Mouse (Mus musculus): ENCODE data around the gene Ccdc146. TPM values are rescaled to one million over a fixed set of nuclear protein-coding genes. Genes with fewer than 3 reads are reported as not detected.
"Not testable (repeated sequence)": the region's sequence is repeated elsewhere in the genome, so short reads cannot be mapped to it uniquely, and the experiment has no call there.

Gene Ccdc146
- polyA plus RNA-seq, 1 experiment from 2014 or later = 0.70 TPM

GRCm38 (mm10) chr5:21366338-21367053 is 58.0 kb downstream of the Ccdc146 start:
- no peak for ATAC-seq
- no peaks in the 10 kb centered on the region for H3K4me1 ChIP-seq (ENCODE audit: control insufficient read depth, insufficient read depth, low read length)
- H3K9me3 ChIP-seq (replicated peaks; ENCODE audit: control insufficient read depth, low read length) = no peaks in the 10 kb centered on the region
- WGBS = 58% methylated on average over 4 of the region's 4 CpGs
- no peak overlapping the region for H3K4me2 ChIP-seq (ENCODE audit: low read length)
- DNase-seq (ENCODE audit: low spot score) = no peak
- no peak overlapping the region for H3K9ac ChIP-seq (ENCODE audit: low read length)
- no peaks in the 10 kb centered on the region for H3K36me3 ChIP-seq (ENCODE audit: control insufficient read depth, insufficient read depth, low read length)
- no peaks in the 10 kb centered on the region for H3K27me3 ChIP-seq (replicated peaks; ENCODE audit: control insufficient read depth, insufficient read depth, low read length)
- no peak overlapping the region for H3K27ac ChIP-seq (ENCODE audit: low read depth, low read length)
- H3K4me3 ChIP-seq (ENCODE audit: low read depth, low read length) = no peak overlapping the region

DNA sequence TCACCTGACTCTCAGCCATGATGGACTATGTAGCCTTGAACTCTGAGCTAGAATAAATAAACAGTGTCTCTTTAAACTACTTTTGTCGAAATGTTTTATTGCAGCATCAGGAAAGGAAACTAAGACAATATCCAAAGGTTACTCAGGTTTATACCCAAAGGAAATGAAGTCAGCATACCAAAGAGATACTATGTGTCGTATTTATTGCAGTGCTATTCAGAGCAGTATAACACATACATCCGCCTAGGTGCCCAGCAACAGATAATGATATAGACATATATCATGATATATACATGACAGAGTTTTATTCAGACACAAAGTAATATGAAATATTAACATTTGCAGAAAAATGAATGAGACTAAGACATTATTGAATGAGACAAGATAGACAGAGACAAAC is 61.1 kb downstream of the Ccdc146 start:
- H3K4me2 ChIP-seq (ENCODE audit: low read length) = no peak overlapping the region
- DNase-seq (ENCODE audit: low spot score) = no peak
- WGBS = 88% methylated on average over 3 of the region's 3 CpGs
- H3K9me3 ChIP-seq (replicated peaks; ENCODE audit: control insufficient read depth, low read length) = no peaks in the 10 kb centered on the region
- H3K9ac ChIP-seq (ENCODE audit: low read length) = no peak overlapping the region
- no peak for ATAC-seq
- no peaks in the 10 kb centered on the region for H3K27me3 ChIP-seq (replicated peaks; ENCODE audit: control insufficient read depth, insufficient read depth, low read length)
- no peak overlapping the region for H3K4me3 ChIP-seq (ENCODE audit: low read depth, low read length)
- H3K4me1 ChIP-seq (ENCODE audit: control insufficient read depth, insufficient read depth, low read length) = no peaks in the 10 kb centered on the region
- no peaks in the 10 kb centered on the region for H3K36me3 ChIP-seq (ENCODE audit: control insufficient read depth, insufficient read depth, low read length)
- no peak overlapping the region for H3K27ac ChIP-seq (ENCODE audit: low read depth, low read length)

GRCm38 (mm10) chr5:21358648-21359047 is 65.8 kb downstream of the Ccdc146 start:
- H3K9ac ChIP-seq (ENCODE audit: low read length) = no peak overlapping the region
- no peaks in the 10 kb centered on the region for H3K36me3 ChIP-seq (ENCODE audit: control insufficient read depth, insufficient read depth, low read length)
- no peak overlapping the region for H3K27ac ChIP-seq (ENCODE audit: low read depth, low read length)
- H3K4me3 ChIP-seq (ENCODE audit: low read depth, low read length) = no peak overlapping the region
- WGBS = 73% methylated on average over 3 of the region's 3 CpGs
- H3K4me2 ChIP-seq (ENCODE audit: low read length) = no peak overlapping the region
- ATAC-seq = no peak
- H3K9me3 ChIP-seq (replicated peaks; ENCODE audit: control insufficient read depth, low read length) = no peaks in the 10 kb centered on the region
- H3K27me3 ChIP-seq (replicated peaks; ENCODE audit: control insufficient read depth, insufficient read depth, low read length) = no peaks in the 10 kb centered on the region
- H3K4me1 ChIP-seq (ENCODE audit: control insufficient read depth, insufficient read depth, low read length) = 0 out of 2 replicates have a peak, but pooled peaks cover 4% of the 10 kb centered on the region
- no peak for DNase-seq (ENCODE audit: low spot score)

GRCm38 (mm10) chr5:21351678-21352077 is 72.8 kb downstream of the Ccdc146 start:
- DNase-seq (ENCODE audit: low spot score) = no peak
- Histone ChIP-seq H3K4me3 (ENCODE audit: low read depth, low read length) (no peak overlapping the region), H3K4me2 (ENCODE audit: low read length) (no peak overlapping the region), H3K36me3 (ENCODE audit: control insufficient read depth, insufficient read depth, low read length) (no peaks in the 10 kb centered on the region), H3K9me3 (replicated peaks; ENCODE audit: control insufficient read depth, low read length) (no peaks in the 10 kb centered on the region), H3K9ac (ENCODE audit: low read length) (no peak overlapping the region), H3K4me1 (ENCODE audit: control insufficient read depth, insufficient read depth, low read length) (0 out of 2 replicates have a peak, but pooled peaks cover 4% of the 10 kb centered on the region), H3K27me3 (replicated peaks; ENCODE audit: control insufficient read depth, insufficient read depth, low read length) (no peaks in the 10 kb centered on the region), H3K27ac (ENCODE audit: low read depth, low read length) (no peak overlapping the region)
- no peak for ATAC-seq

GRCm38 (mm10) chr5:21348366-21348765 is 76.1 kb downstream of the Ccdc146 start:
- no peaks in the 10 kb centered on the region for H3K27me3 ChIP-seq (replicated peaks; ENCODE audit: control insufficient read depth, insufficient read depth, low read length)
- H3K4me1 ChIP-seq (ENCODE audit: control insufficient read depth, insufficient read depth, low read length) = no peaks in the 10 kb centered on the region
- H3K9me3 ChIP-seq (replicated peaks; ENCODE audit: control insufficient read depth, low read length) = no peaks in the 10 kb centered on the region
- H3K36me3 ChIP-seq (ENCODE audit: control insufficient read depth, insufficient read depth, low read length) = no peaks in the 10 kb centered on the region
- DNase-seq (ENCODE audit: low spot score) = no peak
- no peak overlapping the region for H3K4me2 ChIP-seq (ENCODE audit: low read length)
- H3K4me3 ChIP-seq (ENCODE audit: low read depth, low read length) = no peak overlapping the region
- 89% methylated on average over 7 of the region's 7 CpGs for WGBS
- ATAC-seq = no peak
- H3K27ac ChIP-seq (ENCODE audit: low read depth, low read length) = no peak overlapping the region
- H3K9ac ChIP-seq (ENCODE audit: low read length) = no peak overlapping the region

DNA sequence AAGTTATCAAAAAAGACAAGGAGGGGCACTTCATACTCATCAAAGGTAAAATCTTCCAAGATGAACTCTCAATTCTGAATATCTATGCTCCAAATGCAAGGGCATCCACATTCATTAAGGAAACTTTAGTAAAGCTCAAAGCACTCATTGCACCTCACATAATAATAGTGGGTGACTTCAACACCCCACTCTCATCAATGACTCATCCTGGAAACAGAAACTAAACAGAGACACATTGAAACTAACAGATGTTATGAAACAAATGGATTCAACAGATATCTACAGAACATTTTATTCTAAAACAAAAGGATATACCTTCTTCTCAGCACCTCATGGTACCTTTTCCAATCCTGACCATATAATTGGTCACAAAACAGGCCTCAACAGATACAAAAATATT is 82.2 kb downstream of the Ccdc146 start:
- H3K9me3 ChIP-seq (replicated peaks; ENCODE audit: control insufficient read depth, low read length); H3K27me3 ChIP-seq (replicated peaks; ENCODE audit: control insufficient read depth, insufficient read depth, low read length); DNase-seq (ENCODE audit: low spot score); H3K4me2 ChIP-seq (ENCODE audit: low read length); H3K4me1 ChIP-seq (ENCODE audit: control insufficient read depth, insufficient read depth, low read length); H3K9ac ChIP-seq (ENCODE audit: low read length); ATAC-seq; H3K27ac ChIP-seq (ENCODE audit: low read depth, low read length); H3K4me3 ChIP-seq (ENCODE audit: low read depth, low read length); H3K36me3 ChIP-seq (ENCODE audit: control insufficient read depth, insufficient read depth, low read length): not testable (repeated sequence)

DNA sequence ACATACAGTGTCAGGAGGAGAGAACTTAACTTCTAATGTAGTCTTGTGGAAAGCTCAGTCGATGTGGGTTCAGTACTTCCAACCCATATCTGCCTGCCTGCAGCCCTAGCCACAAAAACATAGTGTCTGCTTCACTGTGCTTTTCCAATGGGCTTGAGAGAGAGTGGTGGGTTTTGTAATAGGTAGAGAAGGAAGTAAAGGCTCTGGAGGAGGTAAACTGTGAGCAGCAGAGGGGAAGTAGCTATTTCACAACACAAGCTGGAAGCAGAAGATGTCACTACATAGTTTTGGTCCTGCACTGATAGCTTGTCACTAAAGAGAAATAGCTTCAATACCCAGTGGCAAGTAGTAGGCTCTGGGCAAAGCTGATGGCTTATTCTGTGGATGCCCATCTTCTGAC is 92.4 kb downstream of the Ccdc146 start:
- ATAC-seq = no peak
- Histone ChIP-seq H3K27me3 (replicated peaks; ENCODE audit: control insufficient read depth, insufficient read depth, low read length) (no peaks in the 10 kb centered on the region), H3K9me3 (replicated peaks; ENCODE audit: control insufficient read depth, low read length) (no peaks in the 10 kb centered on the region), H3K27ac (ENCODE audit: low read depth, low read length) (no peak overlapping the region), H3K9ac (ENCODE audit: low read length) (no peak overlapping the region), H3K4me2 (ENCODE audit: low read length) (no peak overlapping the region), H3K4me1 (ENCODE audit: control insufficient read depth, insufficient read depth, low read length) (no peaks in the 10 kb centered on the region), H3K36me3 (ENCODE audit: control insufficient read depth, insufficient read depth, low read length) (no peaks in the 10 kb centered on the region), H3K4me3 (ENCODE audit: low read depth, low read length) (no peak overlapping the region)
- no peak for DNase-seq (ENCODE audit: low spot score)
- 81% methylated on average over 1 of the region's 1 CpGs for WGBS

- Histone ChIP-seq H3K27ac (ENCODE audit: low read depth, low read length) (no peak overlapping the region), H3K4me2 (ENCODE audit: low read length) (no peak overlapping the region), H3K9ac (ENCODE audit: low read length) (no peak overlapping the region), H3K4me3 (ENCODE audit: low read depth, low read length) (no peak overlapping the region), H3K36me3 (ENCODE audit: control insufficient read depth, insufficient read depth, low read length) (no peaks in the 10 kb centered on the region), H3K27me3 (replicated peaks; ENCODE audit: control insufficient read depth, insufficient read depth, low read length) (no peaks in the 10 kb centered on the region), H3K9me3 (replicated peaks; ENCODE audit: control insufficient read depth, low read length) (no peaks in the 10 kb centered on the region), H3K4me1 (ENCODE audit: control insufficient read depth, insufficient read depth, low read length) (no peaks in the 10 kb centered on the region)
- ATAC-seq = peak; percentile 46; the same call in 1 of the 2 replicates
- peak; percentile 69 for DNase-seq (ENCODE audit: low spot score)
- WGBS = 69% methylated on average over 5 of the region's 5 CpGs
Measured at GRCm38 (mm10) chr5:21331656-21332055, 92.8 kb downstream of the Ccdc146 start.

DNA sequence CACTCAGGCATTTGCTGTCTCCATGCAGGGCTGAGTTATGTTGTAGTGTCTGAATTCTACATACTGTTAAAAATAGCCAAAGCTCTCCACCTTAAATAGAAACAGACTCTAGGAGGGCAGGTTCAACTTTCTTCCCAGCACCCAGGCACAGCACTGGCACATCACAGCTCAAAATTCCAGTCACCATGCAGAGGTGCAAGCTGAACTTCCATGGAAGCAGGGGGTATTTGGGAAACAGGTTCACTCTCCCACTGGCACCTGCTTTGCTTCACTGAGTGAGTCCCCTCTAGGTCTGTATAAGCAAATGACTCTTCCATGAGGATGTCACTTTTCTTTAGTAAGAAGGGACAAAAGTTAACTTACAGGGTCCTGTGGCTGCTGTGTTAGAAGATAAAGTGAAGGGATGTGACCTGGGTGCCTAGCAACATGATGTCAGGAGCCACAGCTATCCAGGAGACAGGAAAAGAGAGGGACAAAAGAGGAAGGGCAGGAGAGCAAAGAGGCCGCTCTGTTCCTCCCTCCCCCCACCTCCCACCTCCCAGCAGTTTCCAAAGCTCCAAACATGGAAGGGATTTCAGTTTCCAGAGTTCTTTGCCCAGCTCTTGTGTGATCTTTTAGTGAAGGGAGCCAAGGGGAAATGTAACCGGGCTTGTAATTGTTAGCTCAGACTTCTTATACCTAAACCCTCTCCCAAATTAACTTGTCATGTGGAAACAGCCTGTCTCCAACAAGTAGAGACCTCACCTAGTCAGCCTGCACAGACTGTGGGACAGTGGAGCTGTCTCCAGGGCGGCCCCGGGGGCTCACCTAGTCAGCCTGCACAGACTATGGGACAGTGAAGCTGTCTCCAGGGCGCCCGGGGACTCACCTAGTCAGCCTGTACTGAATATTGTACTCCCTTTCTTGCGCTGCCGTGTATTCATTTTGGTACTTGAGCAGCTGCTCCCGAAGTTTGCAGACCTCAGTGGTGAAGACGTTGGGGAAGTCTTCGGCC is 94.5 kb downstream of the Ccdc146 start:
- Histone ChIP-seq H3K9ac (ENCODE audit: low read length) (no peak overlapping the region), H3K4me2 (ENCODE audit: low read length) (no peak overlapping the region), H3K36me3 (ENCODE audit: control insufficient read depth, insufficient read depth, low read length) (no peaks in the 10 kb centered on the region), H3K4me3 (ENCODE audit: low read depth, low read length) (no peak overlapping the region), H3K27ac (ENCODE audit: low read depth, low read length) (no peak overlapping the region), H3K27me3 (replicated peaks; ENCODE audit: control insufficient read depth, insufficient read depth, low read length) (no peaks in the 10 kb centered on the region), H3K9me3 (replicated peaks; ENCODE audit: control insufficient read depth, low read length) (no peaks in the 10 kb centered on the region), H3K4me1 (ENCODE audit: control insufficient read depth, insufficient read depth, low read length) (no peaks in the 10 kb centered on the region)
- no peak for ATAC-seq
- WGBS = 39% methylated on average over 11 of the region's 11 CpGs
- DNase-seq (ENCODE audit: low spot score) = no peak

Measured in forebrain, embryonic 14.5 days (tissue).